Mouse (Mus musculus) embryonic facial prominence, embryonic 10.5 days (tissue): ENCODE results near the gene Slc25a40. TPM values are rescaled to one million over a fixed set of nuclear protein-coding genes. Genes with fewer than 3 reads are reported as not detected.
A peak's percentile ranks its signal among the peaks of the same experiment; 100 is the strongest.

ENCODE experiments used
- DNase-seq: peaks from one replicate; pipeline ENCODE4 v3.0.0-alpha.2; 2017; ENCODE audit warnings: low spot score
- H3K27ac ChIP-seq: fragments of 300-500 bp; sonication (generic); replicated peaks from 2 replicates; pipeline ENCODE4 v1.5.1; 2016; ENCODE audit warnings: mild to moderate bottlenecking
- H3K27me3 ChIP-seq: fragments of 300-500 bp; sonication (generic); replicated peaks from 2 replicates; pipeline ENCODE4 v1.6.1; 2016; ENCODE audit warnings: low read depth, mild to moderate bottlenecking; ENCODE audit not compliant: poor library complexity, severe bottlenecking
- H3K36me3 ChIP-seq: fragments of 300-500 bp; sonication (generic); replicated peaks from 2 replicates; pipeline ENCODE4 v1.6.1; 2016; ENCODE audit warnings: mild to moderate bottlenecking, moderate library complexity
- H3K4me1 ChIP-seq: fragments of 300-500 bp; sonication (generic); 2 replicates; pipeline ENCODE4 v1.6.1; 2016
- H3K4me3 ChIP-seq: fragments of 300-500 bp; sonication (generic); 2 replicates; pipeline ENCODE4 v1.5.1; 2016; ENCODE audit warnings: mild to moderate bottlenecking, moderate library complexity
- H3K9me3 ChIP-seq: fragments of 300-500 bp; sonication (generic); 2 replicates; pipeline ENCODE4 v1.6.1; 2016; ENCODE audit warnings: mild to moderate bottlenecking
- WGBS: fragments of 180-500 bp; shearing (Covaris S2); methylation state at CpG from one replicate; pipeline ENCODE4 v1.1.7; 2016; 5-methylcytosine and 5-hydroxymethylcytosine counted together
- polyA plus RNA-seq: library from polyadenylated mRNA; unstranded; fragments of >200 nt; fragmentation: Nextera tagmentation; extraction: Ambion mirVana; gene quantifications from 2 replicates; pipeline ENCODE4 v1.2.1, GENCODE M21; 2016

Gene Slc25a40
- 9.1 and 9.5 TPM in 2 replicates for polyA plus RNA-seq

GRCm38 (mm10) chr5:8422157-8422931 lies at the start of gene Slc25a40, which contains the start of gene Dbf4:
Gene Slc25a40, plus strand, starts transcription at chr5:8422850.
Gene Dbf4, minus strand, starts transcription at chr5:8422716.
- no peaks in the 10 kb centered on the region for H3K27me3 ChIP-seq
- no peaks in the 10 kb centered on the region for H3K9me3 ChIP-seq
- peak within 1 kb of the TSS; percentile 77 for H3K4me3 ChIP-seq
- under 1% methylated on average over 93 of the region's 93 CpGs for WGBS
- peaks cover 16% of the 10 kb centered on the region for H3K4me1 ChIP-seq
- peak; percentile 94 for DNase-seq
- H3K36me3 ChIP-seq, result peaks cover 38% of the 10 kb centered on the region
- peak within 1 kb of the TSS; percentile 95 for H3K27ac ChIP-seq

- DNase-seq, result no peak
- H3K4me1 ChIP-seq, result no peaks in the 10 kb centered on the region
- WGBS, result 78% methylated on average over 4 of the region's 4 CpGs
- H3K27ac ChIP-seq, result no peak overlapping the region
- no peaks in the 10 kb centered on the region for H3K9me3 ChIP-seq
- no peaks in the 10 kb centered on the region for H3K36me3 ChIP-seq
- no peak overlapping the region for H3K4me3 ChIP-seq
- H3K27me3 ChIP-seq, result peaks cover 9% of the 10 kb centered on the region
Measured at GRCm38 (mm10) chr5:8373415-8373814, 49.2 kb upstream of the Slc25a40 start.

- no peak overlapping the region for H3K4me3 ChIP-seq
- H3K27me3 ChIP-seq, result no peaks in the 10 kb centered on the region; the same call in 1 of the 2 replicates
- no peaks in the 10 kb centered on the region for H3K4me1 ChIP-seq
- no peak for DNase-seq
- H3K36me3 ChIP-seq, result no peaks in the 10 kb centered on the region
- H3K27ac ChIP-seq, result no peak overlapping the region
- 84% methylated on average over 5 of the region's 5 CpGs for WGBS
- H3K9me3 ChIP-seq, result no peaks in the 10 kb centered on the region
Measured at GRCm38 (mm10) chr5:8374297-8374906, 48.2 kb upstream of the Slc25a40 start.

- H3K9me3 ChIP-seq, result no peaks in the 10 kb centered on the region
- no peak overlapping the region for H3K27ac ChIP-seq
- H3K27me3 ChIP-seq, result no peaks in the 10 kb centered on the region
- 69% methylated on average over 1 of the region's 1 CpGs for WGBS
- H3K4me3 ChIP-seq, result no peak overlapping the region
- DNase-seq, result no peak
- no peaks in the 10 kb centered on the region for H3K4me1 ChIP-seq
- peaks cover 51% of the 10 kb centered on the region for H3K36me3 ChIP-seq
Measured at GRCm38 (mm10) chr5:8393891-8394583, 28.6 kb upstream of the Slc25a40 start.

GRCm38 (mm10) chr5:8397587-8398249 lies 24.9 kb upstream of the Slc25a40 start:
- H3K4me1 ChIP-seq, result no peaks in the 10 kb centered on the region
- H3K27ac ChIP-seq, result no peak overlapping the region
- H3K27me3 ChIP-seq, result no peaks in the 10 kb centered on the region
- peaks cover 87% of the 10 kb centered on the region for H3K36me3 ChIP-seq
- H3K9me3 ChIP-seq, result no peaks in the 10 kb centered on the region
- no peak overlapping the region for H3K4me3 ChIP-seq
- 95% methylated on average over 13 of the region's 13 CpGs for WGBS
- no peak for DNase-seq

- Histone ChIP-seq H3K27me3 (no peaks in the 10 kb centered on the region), H3K9me3 (no peaks in the 10 kb centered on the region), H3K4me1 (no peaks in the 10 kb centered on the region), H3K4me3 (no peak overlapping the region), H3K27ac (no peak overlapping the region), H3K36me3 (peaks cover 96% of the 10 kb centered on the region)
- WGBS, result 97% methylated on average over 4 of the region's 4 CpGs
- no peak for DNase-seq
Measured at GRCm38 (mm10) chr5:8408746-8409145, 13.9 kb upstream of the Slc25a40 start.

GRCm38 (mm10) chr5:8416683-8417413 lies 5.8 kb upstream of the Slc25a40 start:
- Histone ChIP-seq H3K9me3 (no peaks in the 10 kb centered on the region), H3K4me1 (peaks cover 9% of the 10 kb centered on the region; the same call in 1 of the 2 replicates), H3K27me3 (no peaks in the 10 kb centered on the region), H3K36me3 (peaks cover 87% of the 10 kb centered on the region), H3K4me3 (no peak overlapping the region), H3K27ac (no peak overlapping the region)
- WGBS, result 91% methylated on average over 3 of the region's 3 CpGs
- no peak for DNase-seq

- Histone ChIP-seq H3K4me3 (no peak overlapping the region), H3K9me3 (no peaks in the 10 kb centered on the region), H3K27me3 (no peaks in the 10 kb centered on the region), H3K4me1 (peaks cover 9% of the 10 kb centered on the region; the same call in 1 of the 2 replicates), H3K27ac (no peak overlapping the region), H3K36me3 (peaks cover 81% of the 10 kb centered on the region)
- no peak for DNase-seq
- 63% methylated on average over 1 of the region's 1 CpGs for WGBS
Measured at GRCm38 (mm10) chr5:8417443-8417842, 5.2 kb upstream of the Slc25a40 start.

- H3K4me1 ChIP-seq, result peaks cover 16% of the 10 kb centered on the region
- peak overlapping the region; percentile 77 for H3K4me3 ChIP-seq
- no peaks in the 10 kb centered on the region for H3K27me3 ChIP-seq
- no peaks in the 10 kb centered on the region for H3K9me3 ChIP-seq
- H3K36me3 ChIP-seq, result peaks cover 48% of the 10 kb centered on the region
- DNase-seq, result no peak
- WGBS, result 17% methylated on average over 3 of the region's 3 CpGs
- peak overlapping the region; percentile 95 for H3K27ac ChIP-seq
Measured at GRCm38 (mm10) chr5:8421424-8421823, 1.2 kb upstream of the Slc25a40 start.

- Histone ChIP-seq H3K4me3 (peak overlapping the region; percentile 77), H3K9me3 (no peaks in the 10 kb centered on the region), H3K27ac (peak overlapping the region; percentile 95), H3K4me1 (peaks cover 16% of the 10 kb centered on the region), H3K27me3 (no peaks in the 10 kb centered on the region), H3K36me3 (peaks cover 30% of the 10 kb centered on the region)
- DNase-seq, result no peak
- WGBS, result under 1% methylated on average over 40 of the region's 40 CpGs
Measured at GRCm38 (mm10) chr5:8422932-8423928, 580 bp downstream of the Slc25a40 start.

GRCm38 (mm10) chr5:8424116-8424515 lies 1.5 kb downstream of the Slc25a40 start:
- WGBS, result 16% methylated on average over 7 of the region's 7 CpGs
- peaks cover 16% of the 10 kb centered on the region for H3K4me1 ChIP-seq
- no peaks in the 10 kb centered on the region for H3K27me3 ChIP-seq
- H3K9me3 ChIP-seq, result no peaks in the 10 kb centered on the region
- H3K4me3 ChIP-seq, result peak overlapping the region; percentile 77
- peaks cover 24% of the 10 kb centered on the region for H3K36me3 ChIP-seq
- DNase-seq, result peak; percentile 10
- H3K27ac ChIP-seq, result no peak overlapping the region
